Mouse (Mus musculus) heart, adult 2 months (tissue): ENCODE measurements around the gene Eef1b2. TPM values are rescaled to one million over a fixed set of nuclear protein-coding genes. Genes with fewer than 3 reads are reported as not detected.

Experiments
- DNase-seq, 2 experiments: peaks; one replicate each; pipeline ENCODE4 v3.0.0; 2021
- H3K27ac ChIP-seq: fragments of 200-600 bp; 2 replicates; pipeline ENCODE4 v1.8.1; 2022
- H3K27me3 ChIP-seq: fragments of 200-500 bp; 2 replicates; pipeline ENCODE4 v1.6.1; 2012; ENCODE audit warnings: mild to moderate bottlenecking, low read length, inconsistent platforms, mixed read lengths; ENCODE audit not compliant: control insufficient read depth, insufficient read depth
- H3K36me3 ChIP-seq: fragments of 200-500 bp; 2 replicates; pipeline ENCODE4 v1.6.1; 2012; ENCODE audit warnings: low read length, inconsistent platforms; ENCODE audit not compliant: control insufficient read depth, insufficient read depth
- H3K4me1 ChIP-seq: fragments of 200-500 bp; 2 replicates; pipeline ENCODE4 v1.6.1; 2011; ENCODE audit warnings: low read length; ENCODE audit not compliant: control insufficient read depth, insufficient read depth
- H3K4me3 ChIP-seq: fragments of 200-600 bp; 2 replicates; pipeline ENCODE4 v1.8.1; 2022
- H3K79me2 ChIP-seq: fragments of 200-500 bp; replicated peaks from 2 replicates; pipeline ENCODE4 v1.6.1; 2012; ENCODE audit warnings: mild to moderate bottlenecking, inconsistent platforms, low read length, moderate library complexity, mixed read lengths; ENCODE audit not compliant: control insufficient read depth, insufficient read depth
- H3K9ac ChIP-seq: fragments of 200-500 bp; 2 replicates; pipeline ENCODE4 v1.6.1; 2012; ENCODE audit warnings: low read depth, mild to moderate bottlenecking, control low read depth, inconsistent platforms, low read length, mixed read lengths
- CTCF ChIP-seq: fragments of 200-600 bp; IDR thresholded peaks from 2 replicates; pipeline ENCODE4 v1.8.1; 2022; ENCODE audit warnings: antibody characterized with exemption, mild to moderate bottlenecking, moderate library complexity
- EP300 ChIP-seq: fragments of 200-500 bp; IDR thresholded peaks from 2 replicates; pipeline ENCODE4 v1.6.1; 2011; ENCODE audit warnings: low read depth, low read length, control low read depth; ENCODE audit not compliant: insufficient read depth
- POLR2A ChIP-seq: fragments of 200-500 bp; IDR thresholded peaks from 2 replicates; pipeline ENCODE4 v1.6.1; 2011; ENCODE audit warnings: mild to moderate bottlenecking, low read depth, low read length, control low read depth; ENCODE audit not compliant: insufficient read depth
- WGBS: fragments of 180-500 bp; shearing (Covaris S2); methylation state at CpG from one replicate; pipeline ENCODE4 v1.1.7; 2018; 5-methylcytosine and 5-hydroxymethylcytosine counted together
- intact Hi-C: fragments of 180-260 bp; cut with DNase I; formaldehyde crosslinking; loops from one replicate; pipeline ENCODE4 v1.15.1; 2025
- polyA plus RNA-seq: library from polyadenylated mRNA; depleted of rRNA; stranded (reverse); fragments of >200 nt; gene quantifications from 2 replicates; pipeline ENCODE4 v1.2.3, GENCODE M21; 2012
- total RNA-seq, 2 experiments: library from RNA; stranded (reverse); gene quantifications; 2 replicates each; pipeline ENCODE4 v1.2.3; 2021

Eef1b2 gene
- total and polyA plus RNA-seq, 3 experiments, result 149 to 481 (median 414) TPM

- no peak overlapping the region for H3K4me3 ChIP-seq
- H3K4me1 ChIP-seq, result peaks cover under 1% of the 10 kb centered on the region; the same call in 1 of the 2 replicates
- H3K9ac ChIP-seq, result no peak overlapping the region
- no peak for TF ChIP-seq POLR2A
- TF ChIP-seq CTCF, result no peak
- TF ChIP-seq EP300, result no peak
- H3K79me2 ChIP-seq, result no peaks in the 10 kb centered on the region
- intact Hi-C loops, result no loop called here
- no peak for DNase-seq
- no peak overlapping the region for H3K27ac ChIP-seq
- H3K27me3 ChIP-seq, result no peaks in the 10 kb centered on the region
- 46% methylated on average over 7 of the region's 7 CpGs for WGBS
- H3K36me3 ChIP-seq, result no peaks in the 10 kb centered on the region
These were observed 28.2 kb downstream of the Eef1b2 start for GRCm38 (mm10) chr1:63204660-63205394.

GRCm38 (mm10) chr1:63207607-63208006 lies 31.0 kb downstream of the Eef1b2 start:
- intact Hi-C loops, result no loop called here
- no peaks in the 10 kb centered on the region for H3K36me3 ChIP-seq
- no peak overlapping the region for H3K27ac ChIP-seq
- no peak overlapping the region for H3K4me3 ChIP-seq
- 78% methylated on average over 3 of the region's 3 CpGs for WGBS
- no peaks in the 10 kb centered on the region for H3K79me2 ChIP-seq
- no peak for DNase-seq
- TF ChIP-seq EP300, result no peak
- no peak for TF ChIP-seq CTCF
- no peak for TF ChIP-seq POLR2A
- no peaks in the 10 kb centered on the region for H3K27me3 ChIP-seq
- peaks cover 1% of the 10 kb centered on the region; the same call in 1 of the 2 replicates for H3K4me1 ChIP-seq
- H3K9ac ChIP-seq, result no peak overlapping the region

- no peak for TF ChIP-seq POLR2A
- TF ChIP-seq EP300, result no peak
- no peak for TF ChIP-seq CTCF
- Histone ChIP-seq H3K36me3 (no peaks in the 10 kb centered on the region), H3K27me3 (0 out of 2 replicates have a peak, but pooled peaks cover 2% of the 10 kb centered on the region), H3K79me2 (no peaks in the 10 kb centered on the region), H3K4me1 (peaks cover 2% of the 10 kb centered on the region; the same call in 1 of the 2 replicates), H3K9ac (no peak overlapping the region), H3K27ac (no peak overlapping the region), H3K4me3 (no peak overlapping the region)
- WGBS, result 34% methylated on average over 6 of the region's 6 CpGs
- DNase-seq, result peak in 1 of 2 experiments; percentile 8
- intact Hi-C loops, result no loop called here
These were observed 33.4 kb downstream of the Eef1b2 start for GRCm38 (mm10) chr1:63209861-63210529.

GRCm38 (mm10) chr1:63213478-63214270 lies 37.0 kb downstream of the Eef1b2 start:
- TF ChIP-seq CTCF (no peak), POLR2A (no peak), EP300 (no peak)
- 0 out of 2 replicates have a peak, but pooled peaks cover 2% of the 10 kb centered on the region for H3K27me3 ChIP-seq
- no peak overlapping the region; the same call in 1 of the 2 replicates for H3K4me3 ChIP-seq
- H3K79me2 ChIP-seq, result no peaks in the 10 kb centered on the region
- DNase-seq, result no peak
- H3K9ac ChIP-seq, result peak overlapping the region; percentile 6; the same call in 1 of the 2 replicates
- H3K36me3 ChIP-seq, result no peaks in the 10 kb centered on the region
- intact Hi-C loops, result no loop called here
- H3K4me1 ChIP-seq, result peaks cover 2% of the 10 kb centered on the region; the same call in 1 of the 2 replicates
- peak overlapping the region; percentile 62 for H3K27ac ChIP-seq
- WGBS, result 37% methylated on average over 22 of the region's 22 CpGs

- TF ChIP-seq EP300 (no peak), POLR2A (no peak), CTCF (no peak)
- DNase-seq, result no peak
- H3K79me2 ChIP-seq, result no peaks in the 10 kb centered on the region
- peak within 1 kb of the TSS; percentile 62 for H3K27ac ChIP-seq
- intact Hi-C loops, result no loop called here
- H3K27me3 ChIP-seq, result 0 out of 2 replicates have a peak, but pooled peaks cover 2% of the 10 kb centered on the region
- WGBS, result 46% methylated on average over 3 of the region's 3 CpGs
- H3K36me3 ChIP-seq, result no peaks in the 10 kb centered on the region
- peak within 1 kb of the TSS; percentile 6; the same call in 1 of the 2 replicates for H3K9ac ChIP-seq
- peaks cover 2% of the 10 kb centered on the region; the same call in 1 of the 2 replicates for H3K4me1 ChIP-seq
- no peak within 1 kb of the TSS; the same call in 1 of the 2 replicates for H3K4me3 ChIP-seq
These were observed 37.6 kb downstream of the Eef1b2 start, which contains the start of gene Gpr1 for GRCm38 (mm10) chr1:63214271-63214558. Gene Gpr1 (minus strand): TSS chr1:63214543.
